Mouse (Mus musculus) ES-Bruce4 (cell line): ENCODE measurements around the gene Akap8. TPM values are rescaled to one million over a fixed set of nuclear protein-coding genes. Genes with fewer than 3 reads are reported as not detected.

Source experiments
- H3K27ac ChIP-seq: 2 replicates; pipeline ENCODE4 v1.5.1; 2012; ENCODE audit warnings: low read length, inconsistent platforms; ENCODE audit not compliant: insufficient read depth
- H3K27me3 ChIP-seq: 2 replicates; pipeline ENCODE4 v1.6.1; 2012; ENCODE audit warnings: mild to moderate bottlenecking, low read length, inconsistent platforms; ENCODE audit not compliant: control insufficient read depth, poor library complexity, insufficient read depth, severe bottlenecking
- H3K36me3 ChIP-seq: 2 replicates; pipeline ENCODE4 v1.6.1; 2012; ENCODE audit warnings: inconsistent platforms, mild to moderate bottlenecking, low read length, moderate library complexity; ENCODE audit not compliant: control insufficient read depth, poor library complexity, insufficient read depth, severe bottlenecking
- H3K4me1 ChIP-seq: one replicate; pipeline ENCODE4 v1.8.1; 2011; ENCODE audit warnings: low read length; ENCODE audit not compliant: control insufficient read depth, insufficient read depth
- H3K4me3 ChIP-seq: 2 replicates; pipeline ENCODE4 v1.5.1; 2011; ENCODE audit warnings: low read depth, mild to moderate bottlenecking, low read length
- H3K9ac ChIP-seq: 2 replicates; pipeline ENCODE4 v1.6.1; 2012; ENCODE audit warnings: low read depth, mild to moderate bottlenecking, inconsistent platforms; ENCODE audit not compliant: poor library complexity, severe bottlenecking
- H3K9me3 ChIP-seq: replicated peaks from 2 replicates; pipeline ENCODE4 v1.6.1; 2012; ENCODE audit warnings: mild to moderate bottlenecking, low read length, inconsistent platforms; ENCODE audit not compliant: control insufficient read depth, poor library complexity, insufficient read depth, severe bottlenecking
- CTCF ChIP-seq: IDR thresholded peaks from one replicate; pipeline ENCODE4 v1.8.1; 2011; ENCODE audit warnings: low read depth, low read length
- EP300 ChIP-seq: IDR thresholded peaks from 2 replicates; pipeline ENCODE4 v1.6.1; 2011; ENCODE audit warnings: low read depth, low read length; ENCODE audit not compliant: insufficient read depth
- POLR2A ChIP-seq: IDR thresholded peaks from one replicate; pipeline ENCODE4 v1.8.1; 2011; ENCODE audit warnings: low read length; ENCODE audit not compliant: insufficient read depth
- polyA plus RNA-seq: library from polyadenylated mRNA; stranded (reverse); fragments of >200 nt; gene quantifications from 2 replicates; pipeline ENCODE4 v1.2.4, GENCODE M21; 2011; ENCODE audit warnings: low read depth; ENCODE audit not compliant: missing spikeins, insufficient read depth, insufficient read length

The Akap8 gene
- polyA plus RNA-seq, 1 experiment: 135 TPM

GRCm38 (mm10) chr17:32267617-32268016 lies 53.4 kb downstream of the Akap8 start:
- H3K27me3 ChIP-seq: no peaks in the 10 kb centered on the region
- no peak overlapping the region for H3K27ac ChIP-seq
- H3K4me1 ChIP-seq: peaks cover 2% of the 10 kb centered on the region
- no peaks in the 10 kb centered on the region for H3K9me3 ChIP-seq
- no peak overlapping the region for H3K4me3 ChIP-seq
- H3K36me3 ChIP-seq: peaks cover 5% of the 10 kb centered on the region; the same call in 1 of the 2 replicates
- no peak overlapping the region for H3K9ac ChIP-seq
- TF ChIP-seq CTCF: no peak

GRCm38 (mm10) chr17:32263672-32264071 lies 57.4 kb downstream of the Akap8 start:
- H3K27me3 ChIP-seq: no peaks in the 10 kb centered on the region
- H3K9ac ChIP-seq: no peak overlapping the region
- 0 out of 2 replicates have a peak, but pooled peaks cover 3% of the 10 kb centered on the region for H3K36me3 ChIP-seq
- TF ChIP-seq EP300 (no peak), POLR2A (no peak), CTCF (no peak)
- H3K27ac ChIP-seq: no peak overlapping the region
- H3K9me3 ChIP-seq: no peaks in the 10 kb centered on the region
- H3K4me3 ChIP-seq: no peak overlapping the region
- peaks cover 2% of the 10 kb centered on the region for H3K4me1 ChIP-seq

- Histone ChIP-seq H3K4me3 (no peak overlapping the region), H3K27ac (no peak overlapping the region), H3K9me3 (no peaks in the 10 kb centered on the region), H3K27me3 (no peaks in the 10 kb centered on the region), H3K4me1 (peaks cover 2% of the 10 kb centered on the region), H3K36me3 (0 out of 2 replicates have a peak, but pooled peaks cover 3% of the 10 kb centered on the region), H3K9ac (no peak overlapping the region)
- no peak for TF ChIP-seq EP300
- no peak for TF ChIP-seq POLR2A
These were observed 58.0 kb downstream of the Akap8 start for GRCm38 (mm10) chr17:32262831-32263559.

- TF ChIP-seq POLR2A (no peak), EP300 (no peak), CTCF (no peak)
- Histone ChIP-seq H3K27ac (no peak overlapping the region), H3K27me3 (no peaks in the 10 kb centered on the region), H3K36me3 (no peaks in the 10 kb centered on the region), H3K4me3 (no peak overlapping the region), H3K9me3 (no peaks in the 10 kb centered on the region), H3K4me1 (no peaks in the 10 kb centered on the region), H3K9ac (no peak overlapping the region)
These were observed 62.2 kb downstream of the Akap8 start for GRCm38 (mm10) chr17:32258869-32259268.

GRCm38 (mm10) chr17:32257944-32258343 lies 63.1 kb downstream of the Akap8 start:
- Histone ChIP-seq H3K9me3 (no peaks in the 10 kb centered on the region), H3K4me1 (no peaks in the 10 kb centered on the region), H3K9ac (no peak overlapping the region), H3K27me3 (no peaks in the 10 kb centered on the region), H3K36me3 (peaks cover 4% of the 10 kb centered on the region), H3K27ac (no peak overlapping the region), H3K4me3 (no peak overlapping the region)
- TF ChIP-seq CTCF: no peak
- TF ChIP-seq EP300: no peak
- TF ChIP-seq POLR2A: no peak

GRCm38 (mm10) chr17:32257452-32257851 lies 63.6 kb downstream of the Akap8 start:
- H3K27me3 ChIP-seq: no peaks in the 10 kb centered on the region
- peaks cover 8% of the 10 kb centered on the region for H3K36me3 ChIP-seq
- TF ChIP-seq EP300 (no peak), CTCF (no peak), POLR2A (no peak)
- no peak overlapping the region for H3K27ac ChIP-seq
- H3K9ac ChIP-seq: no peak overlapping the region
- H3K4me1 ChIP-seq: no peaks in the 10 kb centered on the region
- no peaks in the 10 kb centered on the region for H3K9me3 ChIP-seq
- H3K4me3 ChIP-seq: no peak overlapping the region
